Mouse (Mus musculus) myocyte (in vitro differentiated cells): ENCODE data around the gene Tacr2.

ENCODE experiments used
- CEBPB ChIP-seq: IDR thresholded peaks from 2 replicates; pipeline ENCODE4 v1.6.1; 2011; ENCODE audit warnings: mild to moderate bottlenecking, moderate library complexity; ENCODE audit not compliant: poor library complexity, insufficient read depth, severe bottlenecking
- E2F4 ChIP-seq: IDR thresholded peaks from one replicate; pipeline ENCODE4 v1.6.1; 2011; ENCODE audit warnings: mild to moderate bottlenecking, control low read depth, moderate library complexity; ENCODE audit not compliant: insufficient read depth
- MAX ChIP-seq: IDR thresholded peaks from one replicate; pipeline ENCODE4 v1.6.1; 2011; ENCODE audit warnings: low read depth, mild to moderate bottlenecking, control low read depth
- MYOG ChIP-seq, 3 experiments: IDR thresholded peaks; one replicate each; pipeline ENCODE4 v1.6.1; 2011; ENCODE audit warnings: control low read depth in 2 of 3, low read depth in 2 of 3, mild to moderate bottlenecking in 2 of 3; ENCODE audit not compliant: insufficient read length in 2 of 3, control insufficient read depth in 1 of 3, insufficient read depth in 1 of 3
- POLR2A ChIP-seq: IDR thresholded peaks from one replicate; pipeline ENCODE4 v1.6.1; 2011; ENCODE audit warnings: low read depth, mild to moderate bottlenecking, control low read depth, moderate library complexity; ENCODE audit not compliant: insufficient read length
- POLR2AphosphoS2 ChIP-seq: IDR thresholded peaks from one replicate; pipeline ENCODE4 v1.6.1; 2011; ENCODE audit warnings: low read depth, control low read depth; ENCODE audit not compliant: insufficient read length
- REST ChIP-seq: IDR thresholded peaks from one replicate; pipeline ENCODE4 v1.6.1; 2011; ENCODE audit warnings: mild to moderate bottlenecking, control low read depth, moderate library complexity; ENCODE audit not compliant: insufficient read depth, insufficient read length
- TCF12 ChIP-seq: IDR thresholded peaks from one replicate; pipeline ENCODE4 v1.6.1; 2011; ENCODE audit warnings: mild to moderate bottlenecking, control low read depth; ENCODE audit not compliant: poor library complexity, insufficient read depth, severe bottlenecking
- TCF3 ChIP-seq: IDR thresholded peaks from one replicate; pipeline ENCODE4 v1.6.1; 2011; ENCODE audit warnings: low read depth, control low read depth; ENCODE audit not compliant: insufficient read length

DNA sequence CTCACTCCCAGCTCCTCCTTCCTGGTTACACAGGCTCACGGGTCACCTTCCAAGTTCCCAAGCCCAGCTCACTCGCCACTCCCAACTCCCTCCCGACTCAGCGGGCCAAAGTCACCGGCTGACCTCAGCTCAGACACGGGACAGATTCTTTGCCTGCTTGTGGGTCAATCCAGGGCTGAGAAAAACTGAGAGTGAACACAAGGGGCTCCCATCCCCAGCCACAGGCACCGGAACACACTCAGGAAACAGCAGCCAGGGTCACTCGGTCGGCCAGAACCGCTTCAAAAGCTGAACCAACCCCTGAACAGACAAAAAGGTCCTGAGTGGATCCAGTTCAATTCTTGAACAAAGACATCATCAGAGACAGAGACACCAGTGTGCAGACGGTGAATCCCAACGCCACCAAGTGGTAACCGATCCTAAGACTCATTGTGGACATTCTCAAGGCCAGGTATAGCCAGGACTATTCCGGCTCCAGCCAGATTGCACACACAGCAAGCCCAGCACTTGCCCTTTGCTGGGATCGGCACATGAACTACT, 61.7 kb downstream of the Tacr2 start:
- TF ChIP-seq POLR2A (no peak), MYOG (IDR thresholded peaks at IDR 0.05; ENCODE audit: control insufficient read depth in 1 of 3, insufficient read depth in 1 of 3, insufficient read length in 2 of 3, low read depth in 2 of 3) (no peak), CEBPB (no peak), TCF12 (no peak), POLR2AphosphoS2 (no peak), TCF3 (no peak), E2F4 (no peak), MAX (no peak), REST (no peak)
